Mouse (Mus musculus): ENCODE measurements around the gene E2f2. TPM values are rescaled to one million over a fixed set of nuclear protein-coding genes. Genes with fewer than 3 reads are reported as not detected.

E2f2 gene
- polyA plus RNA-seq, 1 experiment from 2014 or later: 85.3 TPM

DNA sequence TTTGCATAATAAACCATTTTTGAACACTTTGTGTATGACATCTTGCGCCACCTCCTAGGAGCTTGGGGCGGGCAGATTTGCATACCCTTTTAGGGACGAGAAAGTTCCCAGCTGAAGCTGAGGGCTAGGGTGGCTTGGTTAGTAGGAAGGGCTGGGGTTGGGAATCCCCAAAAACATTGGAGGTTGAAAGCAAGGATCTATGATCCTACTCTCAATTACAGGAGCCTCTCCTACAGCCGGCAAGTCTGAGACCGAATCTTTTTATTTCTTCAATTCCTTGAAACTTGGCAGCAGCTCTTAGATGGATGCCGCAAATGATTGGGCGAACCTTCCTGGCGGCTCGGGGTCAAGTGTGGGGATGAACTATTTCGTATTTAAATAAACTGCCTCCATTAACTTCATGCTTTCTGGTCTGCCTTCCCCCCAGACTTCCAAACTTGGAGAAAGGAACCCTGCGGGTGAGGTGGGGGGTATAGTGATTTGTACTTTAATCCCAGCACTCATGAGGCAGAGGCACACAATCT is 26.8 kb upstream of the E2f2 start:
- Histone ChIP-seq H3K4me1 (replicated peaks) (peaks cover 70% of the 10 kb centered on the region), H3K4me3 (replicated peaks) (peak overlapping the region; percentile 56; the same call in 1 of the 2 replicates), H3K36me3 (replicated peaks) (no peaks in the 10 kb centered on the region), H3K27ac (replicated peaks) (0 out of 2 replicates have a peak overlapping the region, but pooled peaks have one; percentile 48), H3K27me3 (peaks cover 93% of the 10 kb centered on the region), H3K9me3 (replicated peaks) (no peaks in the 10 kb centered on the region), H3K4me2 (peak overlapping the region; percentile 66), H3K9ac (no peak overlapping the region)
- ATAC-seq (ENCODE audit: insufficient read depth): no peak
- WGBS (ENCODE audit: insufficient replicate concordance): 37% methylated on average over 11 of the region's 11 CpGs

DNA sequence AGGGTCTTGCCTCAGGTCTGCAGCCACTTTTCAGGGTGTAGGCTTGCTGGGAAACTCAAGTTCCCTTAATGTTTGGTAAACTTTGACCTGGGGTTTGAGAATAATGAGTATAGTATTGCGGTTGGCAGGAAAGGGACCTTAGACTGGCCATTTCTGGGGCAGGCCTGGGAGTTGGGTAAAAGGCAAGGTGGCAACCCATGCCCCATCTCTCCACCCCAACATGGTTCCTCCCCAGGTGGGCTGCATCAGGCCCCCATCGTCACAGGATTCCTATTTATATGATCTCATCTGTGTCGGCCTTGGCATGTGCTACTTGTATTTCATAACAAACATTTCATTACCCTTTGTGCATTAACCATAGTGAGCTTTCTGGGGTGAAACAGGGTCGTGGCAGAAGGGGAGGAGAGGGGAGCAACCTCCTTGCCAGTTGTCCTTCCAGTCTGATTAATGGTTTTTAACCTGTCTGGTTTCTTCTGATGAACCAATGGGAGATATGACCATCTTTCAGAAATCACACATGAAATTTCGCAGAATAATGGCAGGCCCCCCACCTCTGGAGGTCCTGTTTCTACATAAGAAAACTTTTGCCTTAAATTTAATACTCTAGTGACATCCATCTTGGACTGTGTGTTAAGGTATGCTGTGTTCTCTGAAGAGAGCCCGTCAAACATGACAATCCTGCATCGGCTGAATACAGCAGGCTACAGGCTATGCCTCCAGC is 26.0 kb upstream of the E2f2 start:
- no peaks in the 10 kb centered on the region for H3K36me3 ChIP-seq (replicated peaks)
- WGBS (ENCODE audit: insufficient replicate concordance): 33% methylated on average over 7 of the region's 7 CpGs
- peak overlapping the region; percentile 66 for H3K4me2 ChIP-seq
- 0 out of 2 replicates have a peak overlapping the region, but pooled peaks have one; percentile 7 for H3K4me3 ChIP-seq (replicated peaks)
- H3K27ac ChIP-seq (replicated peaks): 0 out of 2 replicates have a peak overlapping the region, but pooled peaks have one; percentile 48
- no peaks in the 10 kb centered on the region for H3K9me3 ChIP-seq (replicated peaks)
- no peak for ATAC-seq (ENCODE audit: insufficient read depth)
- H3K9ac ChIP-seq: no peak overlapping the region
- peaks cover 64% of the 10 kb centered on the region for H3K4me1 ChIP-seq (replicated peaks)
- H3K27me3 ChIP-seq: peaks cover 93% of the 10 kb centered on the region

DNA sequence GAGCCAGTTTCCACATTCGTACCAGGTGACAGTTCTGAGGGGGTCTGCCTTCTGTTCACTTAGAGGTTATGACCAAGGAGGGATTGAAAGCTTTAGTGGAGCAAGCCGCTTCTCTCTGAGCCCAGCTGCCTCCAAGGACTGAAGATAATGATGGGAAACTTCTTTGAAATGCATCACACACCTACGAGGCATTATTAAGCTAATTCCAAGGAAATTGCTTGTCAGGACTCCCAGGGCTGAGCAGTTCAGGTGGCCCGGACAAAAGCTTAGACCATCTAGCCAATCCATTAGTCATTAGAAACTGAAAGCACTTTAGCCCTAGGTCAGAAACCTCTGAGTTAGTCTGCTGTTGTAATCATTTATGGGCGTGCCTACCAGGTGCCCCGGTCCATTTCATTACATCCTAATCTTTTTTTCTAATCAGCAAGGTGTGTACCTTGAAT is 25.5 kb upstream of the E2f2 start:
- Histone ChIP-seq H3K36me3 (replicated peaks) (no peaks in the 10 kb centered on the region), H3K27ac (replicated peaks) (no peak overlapping the region), H3K27me3 (peaks cover 93% of the 10 kb centered on the region), H3K4me3 (replicated peaks) (no peak overlapping the region), H3K9me3 (replicated peaks) (no peaks in the 10 kb centered on the region), H3K4me2 (peak overlapping the region; percentile 23; the same call in 1 of the 2 replicates), H3K9ac (no peak overlapping the region), H3K4me1 (replicated peaks) (peaks cover 62% of the 10 kb centered on the region)
- WGBS (ENCODE audit: insufficient replicate concordance): 18% methylated on average over 6 of the region's 6 CpGs
- no peak for ATAC-seq (ENCODE audit: insufficient read depth)

DNA sequence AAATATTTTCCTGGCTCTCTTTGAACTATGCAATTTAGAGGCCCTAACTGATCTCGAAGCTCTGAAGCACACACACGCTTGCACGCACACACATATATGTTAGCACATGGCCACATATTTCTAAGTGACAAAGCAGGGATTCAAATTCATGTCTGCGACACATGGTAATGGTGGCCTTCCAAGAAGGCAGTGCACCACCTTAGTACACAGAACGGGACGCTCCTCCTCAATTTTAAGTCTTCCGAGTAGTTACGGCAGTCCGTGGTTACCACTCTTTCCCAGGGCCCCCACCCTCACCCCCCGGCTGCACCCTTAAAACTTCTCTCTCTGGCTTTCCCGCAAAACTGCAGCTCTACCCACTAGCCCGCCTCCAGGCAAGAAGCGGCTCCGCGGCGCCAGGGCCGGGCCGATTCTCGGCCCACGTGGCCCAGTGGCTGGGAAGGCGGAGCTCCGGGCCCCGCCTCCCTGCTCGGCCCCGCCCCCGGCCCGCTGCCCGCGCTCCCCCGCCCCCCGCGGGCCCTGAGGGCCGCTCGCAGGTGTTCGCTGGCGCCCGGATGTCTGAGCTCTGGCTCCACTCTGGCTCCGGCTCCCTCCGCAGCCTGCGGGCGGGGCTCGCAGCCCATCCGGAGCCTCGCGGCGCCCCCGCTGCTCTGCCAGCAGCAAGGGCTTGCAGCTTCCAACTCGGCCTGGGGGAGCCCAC is 24.6 kb upstream of the E2f2 start:
- Histone ChIP-seq H3K4me1 (replicated peaks) (peaks cover 57% of the 10 kb centered on the region), H3K36me3 (replicated peaks) (no peaks in the 10 kb centered on the region), H3K4me2 (peak overlapping the region; percentile 69), H3K9ac (peak overlapping the region; percentile 21; the same call in 1 of the 2 replicates), H3K4me3 (replicated peaks) (peak overlapping the region; percentile 46), H3K27me3 (peaks cover 90% of the 10 kb centered on the region), H3K27ac (replicated peaks) (peak overlapping the region; percentile 53), H3K9me3 (replicated peaks) (no peaks in the 10 kb centered on the region)
- WGBS (ENCODE audit: insufficient replicate concordance): 1% methylated on average over 47 of the region's 48 CpGs
- ATAC-seq (ENCODE audit: insufficient read depth): peak; percentile 60

DNA sequence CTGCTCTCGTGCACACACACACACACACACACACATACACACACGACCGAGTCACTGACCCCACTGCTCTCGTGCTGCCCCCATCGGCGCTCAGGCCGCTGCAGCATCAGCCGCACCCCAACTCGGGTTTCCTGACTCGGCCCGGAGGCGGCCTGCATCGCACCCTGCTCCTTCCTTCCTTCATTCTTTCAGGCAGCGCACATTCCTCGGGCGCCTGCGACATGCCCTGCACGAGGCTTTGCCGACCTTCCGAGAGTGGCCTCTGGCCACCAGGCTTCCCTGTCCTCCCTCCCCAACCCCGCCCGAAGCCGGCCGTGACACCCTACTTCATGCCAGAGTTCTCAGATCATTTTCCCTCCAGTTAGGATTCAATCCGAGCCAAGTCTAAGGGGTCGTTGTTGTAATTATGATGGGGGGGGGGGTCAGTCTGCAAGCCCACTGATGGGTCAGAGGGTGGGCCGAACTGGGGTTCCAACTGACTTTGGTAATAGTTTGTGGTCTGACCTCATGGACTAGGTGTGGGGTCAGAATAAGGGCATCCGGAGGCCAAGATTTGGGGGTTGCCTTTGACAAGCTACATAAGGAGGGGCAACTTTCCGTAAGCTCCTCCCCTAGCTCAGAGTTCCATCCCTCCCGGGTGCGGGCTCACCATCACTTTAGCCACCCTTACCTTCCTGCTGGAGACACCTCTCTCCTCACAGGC is 23.7 kb upstream of the E2f2 start:
- Histone ChIP-seq H3K9ac (no peak overlapping the region), H3K27ac (replicated peaks) (no peak overlapping the region; the same call in 1 of the 2 replicates), H3K27me3 (peaks cover 81% of the 10 kb centered on the region), H3K4me3 (replicated peaks) (peak overlapping the region; percentile 46), H3K9me3 (replicated peaks) (no peaks in the 10 kb centered on the region), H3K4me1 (replicated peaks) (peaks cover 48% of the 10 kb centered on the region), H3K36me3 (replicated peaks) (no peaks in the 10 kb centered on the region), H3K4me2 (peak overlapping the region; percentile 69)
- 10% methylated on average over 31 of the region's 31 CpGs for WGBS (ENCODE audit: insufficient replicate concordance)
- peak; percentile 17 for ATAC-seq (ENCODE audit: insufficient read depth)

DNA sequence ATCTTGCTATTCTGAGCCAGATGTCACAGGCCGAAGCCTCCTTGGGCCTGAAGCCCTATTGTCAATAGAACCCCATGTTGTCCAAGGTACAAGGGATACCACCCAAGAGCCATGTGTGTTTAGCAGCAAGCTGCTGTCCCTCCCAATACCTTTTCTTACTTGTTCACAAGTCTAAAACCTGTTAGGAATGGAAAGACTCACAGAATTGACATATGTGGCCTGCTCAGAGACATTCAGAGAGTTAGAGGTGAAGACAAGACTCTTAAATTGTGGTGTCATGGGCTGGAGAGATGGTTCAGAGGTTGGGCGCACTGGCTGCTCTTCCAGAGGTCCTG is 23.2 kb upstream of the E2f2 start:
- Histone ChIP-seq H3K9me3 (replicated peaks) (no peaks in the 10 kb centered on the region), H3K4me1 (replicated peaks) (peaks cover 43% of the 10 kb centered on the region), H3K27ac (replicated peaks) (no peak overlapping the region), H3K36me3 (replicated peaks) (no peaks in the 10 kb centered on the region), H3K9ac (no peak overlapping the region), H3K27me3 (peaks cover 76% of the 10 kb centered on the region), H3K4me2 (no peak overlapping the region), H3K4me3 (replicated peaks) (no peak overlapping the region)
- ATAC-seq (ENCODE audit: insufficient read depth): no peak
- WGBS (ENCODE audit: insufficient replicate concordance): 79% methylated on average over 2 of the region's 2 CpGs

DNA sequence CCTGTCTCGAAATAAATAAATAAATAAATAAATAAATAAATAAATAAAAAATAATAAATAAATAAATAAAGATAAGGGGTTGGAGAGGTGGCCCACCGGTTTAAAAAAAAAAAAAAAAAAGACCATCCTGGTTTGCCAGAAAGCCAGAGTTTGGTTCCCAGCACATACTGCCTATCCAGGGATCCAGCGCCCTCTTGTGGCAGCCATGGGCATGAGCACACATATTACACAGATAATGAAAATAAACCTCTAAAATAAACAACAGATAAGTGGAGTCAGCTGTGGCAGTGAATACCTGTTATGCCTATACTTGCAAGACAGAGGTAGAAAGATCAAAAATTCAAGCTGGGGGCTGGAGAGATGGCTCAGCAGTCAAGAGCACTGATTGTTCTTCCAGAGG is 22.5 kb upstream of the E2f2 start:
- Histone ChIP-seq H3K27ac (replicated peaks) (no peak overlapping the region), H3K4me1 (replicated peaks) (peaks cover 36% of the 10 kb centered on the region), H3K36me3 (replicated peaks) (no peaks in the 10 kb centered on the region), H3K9ac (no peak overlapping the region), H3K27me3 (peaks cover 72% of the 10 kb centered on the region), H3K4me2 (no peak overlapping the region), H3K4me3 (replicated peaks) (no peak overlapping the region), H3K9me3 (replicated peaks) (no peaks in the 10 kb centered on the region)
- no peak for ATAC-seq (ENCODE audit: insufficient read depth)
- 31% methylated on average over 3 of the region's 3 CpGs for WGBS (ENCODE audit: insufficient replicate concordance)

DNA sequence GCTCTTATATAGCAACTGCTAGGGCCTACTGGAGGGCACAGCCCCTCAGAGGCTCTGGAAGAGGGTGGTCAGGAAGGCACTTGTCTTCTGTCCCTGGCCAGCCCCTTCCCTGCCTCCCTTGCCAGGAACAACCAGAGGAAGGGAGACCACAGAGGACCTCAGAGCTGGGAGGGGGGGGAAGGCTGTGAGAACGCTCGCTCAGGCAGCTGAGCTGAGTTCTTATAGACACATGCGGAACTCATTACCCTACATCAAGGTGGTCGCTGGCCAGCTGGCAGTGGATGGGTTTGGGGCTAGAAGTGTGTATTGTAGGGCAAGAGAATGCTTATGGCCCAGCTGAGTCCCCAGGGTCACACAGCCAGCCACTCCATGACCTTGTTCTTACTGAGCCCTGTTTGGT is 21.6 kb upstream of the E2f2 start:
- peaks cover 65% of the 10 kb centered on the region for H3K27me3 ChIP-seq

DNA sequence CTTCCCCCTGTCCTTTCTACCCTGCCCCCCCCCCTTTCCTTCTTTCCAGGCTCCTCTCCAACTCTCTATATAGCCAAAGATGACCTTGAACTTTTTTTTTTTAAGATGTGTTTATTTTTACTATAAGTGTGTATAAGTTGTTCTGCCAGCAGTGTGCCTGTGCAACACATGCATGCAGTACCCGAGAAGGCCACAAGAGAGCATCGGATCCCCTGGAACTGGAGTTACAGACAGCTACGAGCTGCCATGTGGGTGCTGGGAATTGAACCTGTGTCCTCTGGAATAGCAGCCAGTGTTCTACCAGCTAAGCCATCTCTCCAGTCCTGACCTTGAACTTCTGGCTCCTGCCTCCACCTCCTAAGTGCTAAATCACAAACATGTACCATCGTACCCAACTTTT is 19.4 kb upstream of the E2f2 start:
- no peak overlapping the region for H3K4me3 ChIP-seq (replicated peaks)
- no peak overlapping the region for H3K9ac ChIP-seq
- H3K4me2 ChIP-seq: no peak overlapping the region
- WGBS (ENCODE audit: insufficient replicate concordance): 75% methylated on average over 4 of the region's 4 CpGs
- H3K27ac ChIP-seq (replicated peaks): no peak overlapping the region
- H3K36me3 ChIP-seq (replicated peaks): no peaks in the 10 kb centered on the region
- no peaks in the 10 kb centered on the region for H3K9me3 ChIP-seq (replicated peaks)
- ATAC-seq (ENCODE audit: insufficient read depth): no peak
- H3K27me3 ChIP-seq: peaks cover 48% of the 10 kb centered on the region
- peaks cover 12% of the 10 kb centered on the region for H3K4me1 ChIP-seq (replicated peaks)

More for the DNA sequence above, 21.6 kb upstream of the E2f2 start:
- no peak overlapping the region for H3K4me2 ChIP-seq
- H3K4me1 ChIP-seq (replicated peaks): peaks cover 31% of the 10 kb centered on the region
- no peak overlapping the region for H3K4me3 ChIP-seq (replicated peaks)
- no peak for ATAC-seq (ENCODE audit: insufficient read depth)
- no peak overlapping the region for H3K27ac ChIP-seq (replicated peaks)
- H3K36me3 ChIP-seq (replicated peaks): no peaks in the 10 kb centered on the region
- no peak overlapping the region for H3K9ac ChIP-seq
- WGBS (ENCODE audit: insufficient replicate concordance): 53% methylated on average over 4 of the region's 4 CpGs
- H3K9me3 ChIP-seq (replicated peaks): no peaks in the 10 kb centered on the region

DNA sequence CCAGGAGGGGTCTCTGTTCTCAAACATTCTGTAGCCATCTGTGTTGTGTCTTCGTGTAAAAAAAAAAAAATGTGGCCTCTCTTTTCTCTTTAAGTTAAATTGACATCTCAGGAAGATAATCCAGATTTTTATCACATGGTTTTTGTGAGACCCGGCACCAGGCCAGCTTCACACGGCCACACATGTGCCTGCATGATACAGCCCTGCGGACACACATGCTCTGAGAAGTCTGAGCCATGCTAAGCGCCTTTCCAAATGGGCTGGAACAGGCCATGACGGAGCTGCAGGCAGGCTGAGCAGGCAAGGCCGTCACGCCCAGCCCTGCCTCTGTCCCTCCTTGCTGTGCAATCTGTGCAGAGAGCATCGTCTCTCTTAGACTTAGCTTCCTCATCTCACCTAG is 17.7 kb upstream of the E2f2 start:
- Histone ChIP-seq H3K36me3 (replicated peaks) (no peaks in the 10 kb centered on the region), H3K27ac (replicated peaks) (no peak overlapping the region), H3K27me3 (peaks cover 35% of the 10 kb centered on the region), H3K9me3 (replicated peaks) (no peaks in the 10 kb centered on the region), H3K4me3 (replicated peaks) (no peak overlapping the region), H3K4me1 (replicated peaks) (no peaks in the 10 kb centered on the region), H3K4me2 (no peak overlapping the region), H3K9ac (no peak overlapping the region)
- 65% methylated on average over 9 of the region's 9 CpGs for WGBS (ENCODE audit: insufficient replicate concordance)
- no peak for ATAC-seq (ENCODE audit: insufficient read depth)

DNA sequence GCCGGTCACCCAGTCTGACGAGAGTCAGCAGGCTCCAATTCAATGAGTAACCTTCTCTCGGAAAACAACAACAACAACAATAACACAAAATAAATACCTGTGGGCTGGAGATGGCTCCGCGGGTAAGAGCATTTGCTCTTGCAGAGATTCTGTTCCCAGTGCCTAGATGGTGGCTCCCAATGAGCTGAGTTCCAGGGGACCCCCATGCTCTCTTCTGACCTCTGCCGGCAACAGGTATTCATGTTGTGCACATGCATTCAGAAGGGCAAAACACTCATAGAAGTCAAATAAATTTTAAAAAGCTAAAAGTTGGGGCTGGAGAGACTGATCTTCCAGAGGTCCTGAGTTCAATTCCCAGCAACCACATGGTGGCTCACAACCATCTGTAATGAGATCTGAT is 13.7 kb upstream of the E2f2 start:
- H3K4me3 ChIP-seq (replicated peaks): no peak overlapping the region
- H3K4me1 ChIP-seq (replicated peaks): peaks cover 17% of the 10 kb centered on the region
- no peaks in the 10 kb centered on the region for H3K36me3 ChIP-seq (replicated peaks)
- H3K9ac ChIP-seq: no peak overlapping the region
- no peak overlapping the region for H3K27ac ChIP-seq (replicated peaks)
- H3K9me3 ChIP-seq (replicated peaks): no peaks in the 10 kb centered on the region
- H3K4me2 ChIP-seq: no peak overlapping the region
- no peak for ATAC-seq (ENCODE audit: insufficient read depth)
- peaks cover 14% of the 10 kb centered on the region for H3K27me3 ChIP-seq
- 66% methylated on average over 6 of the region's 6 CpGs for WGBS (ENCODE audit: insufficient replicate concordance)
